Mouse (Mus musculus) MEL (cell line): ENCODE data around the gene Eif3j1. TPM values are rescaled to one million over a fixed set of nuclear protein-coding genes. Genes with fewer than 3 reads are reported as not detected.
A peak's percentile ranks its signal among the peaks of the same experiment; 100 is the strongest.

Experiments used
- DNase-seq: peaks from one replicate; pipeline ENCODE4 v3.0.0; 2011; ENCODE audit warnings: low read depth, low spot score
- H3K27ac ChIP-seq: 2 replicates; pipeline ENCODE4 v1.5.1; 2012; ENCODE audit warnings: low read depth, mild to moderate bottlenecking, control low read depth, low read length, moderate library complexity; ENCODE audit not compliant: control insufficient read depth
- H3K27me3 ChIP-seq, 2 experiments: fragments of 150-350 bp in 1 of 2; sonication (generic) in 1 of 2; 2 replicates each; pipeline ENCODE4 v1.6.1; 2012; ENCODE audit warnings: low read length in 2 of 2, mild to moderate bottlenecking in 2 of 2, improper control_type of control experiment in 1 of 2, moderate library complexity in 1 of 2; ENCODE audit not compliant: insufficient read depth in 2 of 2, control insufficient read depth in 1 of 2
- H3K36me3 ChIP-seq, 2 experiments: 2 replicates each; pipeline ENCODE4 v1.6.1; 2012 to 2014; ENCODE audit warnings: low read length in 2 of 2, improper control_type of control experiment in 1 of 2, inconsistent platforms in 1 of 2, mild to moderate bottlenecking in 1 of 2; ENCODE audit not compliant: insufficient read depth in 2 of 2, control insufficient read depth in 1 of 2
- H3K4me1 ChIP-seq, 2 experiments: fragments of 150-350 bp in 1 of 2; sonication (generic) in 1 of 2; 2 replicates each; pipeline ENCODE4 v1.6.1; 2012; ENCODE audit warnings: low read length in 2 of 2, improper control_type of control experiment in 1 of 2, mild to moderate bottlenecking in 1 of 2; ENCODE audit not compliant: insufficient read depth in 2 of 2, control insufficient read depth in 1 of 2
- H3K4me3 ChIP-seq, 2 experiments: fragments of 150-350 bp in 1 of 2; sonication (generic) in 1 of 2; 2 replicates each; pipeline ENCODE4 v1.5.1; 2012; ENCODE audit warnings: low read depth in 2 of 2, low read length in 2 of 2, mild to moderate bottlenecking in 2 of 2, moderate library complexity in 2 of 2, control low read depth in 1 of 2, improper control_type of control experiment in 1 of 2; ENCODE audit not compliant: control insufficient read depth in 1 of 2, insufficient read depth in 1 of 2
- H3K79me2 ChIP-seq: 2 replicates; pipeline ENCODE4 v1.6.1; 2012; ENCODE audit warnings: mild to moderate bottlenecking, low read length, moderate library complexity; ENCODE audit not compliant: control insufficient read depth, poor library complexity, insufficient read depth
- H3K9ac ChIP-seq: 2 replicates; pipeline ENCODE4 v1.6.1; 2012; ENCODE audit warnings: low read depth, mild to moderate bottlenecking, control low read depth, low read length, moderate library complexity; ENCODE audit not compliant: control insufficient read depth, poor library complexity, severe bottlenecking
- H3K9me3 ChIP-seq: fragments of 150-350 bp; sonication (generic); replicated peaks from 2 replicates; pipeline ENCODE4 v1.6.1; 2012; ENCODE audit warnings: mild to moderate bottlenecking, low read length, improper control_type of control experiment, moderate library complexity; ENCODE audit not compliant: insufficient read depth
- CTCF ChIP-seq, 3 experiments: IDR thresholded peaks in 2 of 3; conservative IDR thresholded peaks in 1 of 3; 2 replicates each; pipeline ENCODE4 v1.5.1; 2011 to 2012; ENCODE audit warnings: low read length in 3 of 3, low read depth in 2 of 3, mild to moderate bottlenecking in 2 of 3, improper control_type of control experiment in 1 of 3, inconsistent platforms in 1 of 3, mixed read lengths in 1 of 3, moderate library complexity in 1 of 3; ENCODE audit not compliant: control insufficient read depth in 1 of 3, insufficient read depth in 1 of 3, poor library complexity in 1 of 3, severe bottlenecking in 1 of 3
- ELF1 ChIP-seq: IDR thresholded peaks from 2 replicates; pipeline ENCODE4 v1.6.1; 2014; ENCODE audit warnings: low read depth, mild to moderate bottlenecking, inconsistent platforms, low read length, improper control_type of control experiment, moderate library complexity
- EP300 ChIP-seq, 2 experiments: IDR thresholded peaks; 2 replicates each; pipeline ENCODE4 v1.6.1; 2011; ENCODE audit warnings: improper control_type of control experiment in 2 of 2, low read length in 2 of 2, low read depth in 1 of 2, mild to moderate bottlenecking in 1 of 2
- ETS1 ChIP-seq: IDR thresholded peaks from 2 replicates; pipeline ENCODE4 v1.6.1; 2012; ENCODE audit warnings: low read depth, mild to moderate bottlenecking, inconsistent platforms, low read length, improper control_type of control experiment, moderate library complexity
- GATA1 ChIP-seq: IDR thresholded peaks from 2 replicates; pipeline ENCODE4 v1.6.1; 2011; ENCODE audit warnings: low read depth, low read length, improper control_type of control experiment
- KAT2A ChIP-seq: conservative IDR thresholded peaks from 2 replicates; pipeline ENCODE4 v1.6.1; 2012; ENCODE audit warnings: low read depth, low read length, improper control_type of control experiment, inconsistent platforms
- MAZ ChIP-seq: IDR thresholded peaks from 2 replicates; pipeline ENCODE4 v1.6.1; 2012; ENCODE audit warnings: low read depth, mild to moderate bottlenecking, inconsistent platforms, low read length, improper control_type of control experiment
- POLR2AphosphoS5 ChIP-seq: IDR thresholded peaks from 2 replicates; pipeline ENCODE4 v1.6.1; 2012; ENCODE audit warnings: low read depth, borderline replicate concordance, mild to moderate bottlenecking, inconsistent platforms, low read length, moderate library complexity, mixed read lengths
- SMC3 ChIP-seq: IDR thresholded peaks from 2 replicates; pipeline ENCODE4 v1.6.1; 2011; ENCODE audit warnings: low read depth, low read length, improper control_type of control experiment
- TBP ChIP-seq: IDR thresholded peaks from 2 replicates; pipeline ENCODE4 v1.8.0; 2011; ENCODE audit warnings: low read depth, low read length, improper control_type of control experiment
- USF2 ChIP-seq, 2 experiments: IDR thresholded peaks; 2 replicates each; pipeline ENCODE4 v1.6.1; 2011 to 2012; ENCODE audit warnings: improper control_type of control experiment in 2 of 2, low read length in 2 of 2, borderline replicate concordance in 1 of 2, inconsistent platforms in 1 of 2, low read depth in 1 of 2, mild to moderate bottlenecking in 1 of 2; ENCODE audit not compliant: insufficient read depth in 1 of 2
- ZKSCAN1 ChIP-seq: IDR thresholded peaks from 2 replicates; pipeline ENCODE4 v1.6.1; 2012; ENCODE audit warnings: low read depth, mild to moderate bottlenecking, inconsistent platforms, low read length, improper control_type of control experiment, moderate library complexity
- polyA plus RNA-seq, 2 experiments: library from polyadenylated mRNA; stranded (reverse) in 1 of 2; unstranded in 1 of 2; fragments of >175 nt in 1 of 2; fragments of >200 nt in 1 of 2; gene quantifications; 2 replicates each; pipeline versions ENCODE4 v1.2.1 to v1.2.4; 2012; ENCODE audit warnings: low replicate concordance in 2 of 2, low read depth in 1 of 2; ENCODE audit not compliant: insufficient read length in 2 of 2, insufficient read depth in 1 of 2, missing spikeins in 1 of 2
- total RNA-seq: library from RNA; depleted of rRNA; stranded (reverse); fragments of 300-350 nt; gene quantifications from 2 replicates; pipeline ENCODE4 v1.2.3, GENCODE M21; 2012; rRNA removed

Eif3j1 gene
- total and polyA plus RNA-seq, 3 experiments: 8.5 to 12.5 TPM; not detected in 1

- TF ChIP-seq TBP: no peak
- TF ChIP-seq MAZ: no peak
- no peak for TF ChIP-seq ELF1
- no peak for TF ChIP-seq ETS1
- no peak for TF ChIP-seq GATA1
- peak; percentile 22 for TF ChIP-seq SMC3
- no peak for TF ChIP-seq EP300 (IDR thresholded peaks at IDR 0.05; ENCODE audit: low read depth in 1 of 2, low read length in 2 of 2)
- peak; percentile 43 to 67 (median 57) for TF ChIP-seq CTCF (IDR thresholded peaks at IDR 0.05 in 2 of 3, conservative IDR thresholded peaks at IDR 0.05 in 1 of 3; ENCODE audit: control insufficient read depth in 1 of 3, insufficient read depth in 1 of 3, low read depth in 2 of 3, low read length in 3 of 3, poor library complexity in 1 of 3, severe bottlenecking in 1 of 3)
- TF ChIP-seq KAT2A: no peak
- no peak for TF ChIP-seq ZKSCAN1
- no peak for TF ChIP-seq USF2 (IDR thresholded peaks at IDR 0.05; ENCODE audit: borderline replicate concordance in 1 of 2, insufficient read depth in 1 of 2, low read depth in 1 of 2, low read length in 2 of 2)
- no peak for TF ChIP-seq POLR2AphosphoS5
- no peak overlapping the region for H3K9ac ChIP-seq
- peaks cover 0 to 3% of the 10 kb centered on the region in 2 experiments; a peak in 1 of 4 replicates for H3K36me3 ChIP-seq
- no peak overlapping the region for H3K4me3 ChIP-seq
- no peaks in the 10 kb centered on the region for H3K4me1 ChIP-seq
- DNase-seq: peak; percentile 49
- no peak overlapping the region for H3K27ac ChIP-seq
- H3K27me3 ChIP-seq: no peaks in the 10 kb centered on the region
- H3K9me3 ChIP-seq: no peaks in the 10 kb centered on the region
- H3K79me2 ChIP-seq: no peaks in the 10 kb centered on the region
Observed at GRCm38 (mm10) chr2:122102070-122102469, 73.7 kb downstream of the Eif3j1 start.

Other genes with a start within 250 kb of the Eif3j1 start
- gene Frmd5, start 221.5 kb upstream of the Eif3j1 start, total RNA-seq: 0.04 TPM in 1 of 2 replicates, not detected in the other
- under 1 TPM in 1 of 2 experiments, not detected in 1; 0.15 TPM for gene Frmd5, start 221.5 kb upstream of the Eif3j1 start, polyA plus RNA-seq
- gene Casc4, start 161.6 kb upstream of the Eif3j1 start, total RNA-seq: 25.2 and 30.1 TPM in 2 replicates
- 100 to 1,000 TPM in 1 of 2 experiments, 10 to 100 TPM in 1; 26.0 to 124 TPM for gene Casc4, start 161.6 kb upstream of the Eif3j1 start, polyA plus RNA-seq
- gene Ctdspl2, start 72.5 kb upstream of the Eif3j1 start, total RNA-seq: 23.2 and 25.6 TPM in 2 replicates
- 10 to 100 TPM; 16.6 to 57.2 TPM for gene Ctdspl2, start 72.5 kb upstream of the Eif3j1 start, polyA plus RNA-seq
- gene Mageb3, start 72.5 kb upstream of the Eif3j1 start, total RNA-seq: not detected in 2 replicates
- gene Mageb3, start 72.5 kb upstream of the Eif3j1 start, polyA plus RNA-seq: under 1 TPM in 1 of 2 experiments, not detected in 1; 0.03 TPM
- 5.9 TPM in 2 replicates for gene Spg11, start 89.8 kb downstream of the Eif3j1 start, total RNA-seq
- 1 to 10 TPM in 1 of 2 experiments, not detected in 1; 6.9 TPM for gene Spg11, start 89.8 kb downstream of the Eif3j1 start, polyA plus RNA-seq
- 108 and 135 TPM in 2 replicates for gene B2m, start 119.1 kb downstream of the Eif3j1 start, total RNA-seq
- gene B2m, start 119.1 kb downstream of the Eif3j1 start, polyA plus RNA-seq: 1,000 to 10,000 TPM in 1 of 2 experiments, 100 to 1,000 TPM in 1; 229 to 1,161 TPM
- gene Trim69, start 132.2 kb downstream of the Eif3j1 start, total RNA-seq: not detected in 2 replicates
- under 1 TPM in 1 of 2 experiments, not detected in 1; 0.04 TPM for gene Trim69, start 132.2 kb downstream of the Eif3j1 start, polyA plus RNA-seq
- gene Patl2, start 157.6 kb downstream of the Eif3j1 start, total RNA-seq: 0.58 and 0.72 TPM in 2 replicates
- under 1 TPM in 1 of 2 experiments, not detected in 1; 0.84 TPM for gene Patl2, start 157.6 kb downstream of the Eif3j1 start, polyA plus RNA-seq
- gene Terb2, start 157.7 kb downstream of the Eif3j1 start, total RNA-seq: not detected in 2 replicates
- not detected for gene Terb2, start 157.7 kb downstream of the Eif3j1 start, polyA plus RNA-seq
- 39.6 and 41.1 TPM in 2 replicates for gene Sord, start 206.2 kb downstream of the Eif3j1 start, total RNA-seq
- gene Sord, start 206.2 kb downstream of the Eif3j1 start, polyA plus RNA-seq: 10 to 100 TPM in 1 of 2 experiments, not detected in 1; 61.7 TPM